Mouse (Mus musculus) limb, embryonic 11.5 days (tissue): ENCODE results near the gene Rgs3. TPM values are rescaled to one million over a fixed set of nuclear protein-coding genes. Genes with fewer than 3 reads are reported as not detected.

Experiments
- ATAC-seq: fragments of 200-750 bp; cut with Nextera tagmentation; 2 replicates; pipeline ENCODE4 v1.8.0; 2017; ENCODE audit warnings: low read depth; ENCODE audit not compliant: insufficient number of reproducible peaks, low FRiP score, low TSS enrichment
- DNase-seq: peaks from one replicate; pipeline ENCODE4 v3.0.0-alpha.2; 2015; ENCODE audit warnings: low spot score
- H3K27ac ChIP-seq: fragments of 300-500 bp; sonication (generic); replicated peaks from 2 replicates; pipeline ENCODE4 v1.5.1; 2014; ENCODE audit warnings: low read depth, mild to moderate bottlenecking, low read length
- H3K27me3 ChIP-seq: fragments of 300-500 bp; sonication (generic); 2 replicates; pipeline ENCODE4 v1.6.1; 2014; ENCODE audit warnings: mild to moderate bottlenecking, low read length, mixed read lengths; ENCODE audit not compliant: control insufficient read depth, insufficient read depth
- H3K36me3 ChIP-seq: fragments of 300-500 bp; sonication (generic); 2 replicates; pipeline ENCODE4 v1.6.1; 2014; ENCODE audit warnings: mild to moderate bottlenecking, low read length, moderate library complexity, mixed read lengths; ENCODE audit not compliant: control insufficient read depth, insufficient read depth
- H3K4me1 ChIP-seq: fragments of 300-500 bp; sonication (generic); 2 replicates; pipeline ENCODE4 v1.6.1; 2014; ENCODE audit warnings: low read length, mixed read lengths; ENCODE audit not compliant: control insufficient read depth, insufficient read depth
- H3K4me2 ChIP-seq: fragments of 300-500 bp; sonication (generic); 2 replicates; pipeline ENCODE4 v1.6.1; 2014; ENCODE audit warnings: low read depth, mild to moderate bottlenecking, moderate library complexity; ENCODE audit not compliant: severe bottlenecking
- H3K4me3 ChIP-seq: fragments of 300-500 bp; sonication (generic); 2 replicates; pipeline ENCODE4 v1.5.1; 2014; ENCODE audit warnings: low read depth, low read length
- H3K9ac ChIP-seq: fragments of 300-500 bp; sonication (generic); 2 replicates; pipeline ENCODE4 v1.6.1; 2014; ENCODE audit warnings: mild to moderate bottlenecking, low read length
- H3K9me3 ChIP-seq: fragments of 300-500 bp; sonication (generic); 2 replicates; pipeline ENCODE4 v1.6.1; 2016; ENCODE audit warnings: low read length; ENCODE audit not compliant: control insufficient read depth
- WGBS: fragments of 180-500 bp; shearing (Covaris S2); extraction: QIAGEN DNeasy Blood & Tissue Kit; methylation state at CpG from one replicate; pipeline ENCODE4 v1.1.7; 2014; 5-methylcytosine and 5-hydroxymethylcytosine counted together
- polyA plus RNA-seq: library from polyadenylated mRNA; unstranded; fragments of >200 nt; fragmentation: Nextera tagmentation; extraction: Ambion mirVana; gene quantifications from 2 replicates; pipeline ENCODE4 v1.2.1, GENCODE M21; 2014

Gene Rgs3
- polyA plus RNA-seq, 1 experiment from 2014 or later: 22.9 TPM

- Histone ChIP-seq H3K27ac (no peak overlapping the region), H3K9me3 (no peaks in the 10 kb centered on the region), H3K4me3 (no peak overlapping the region), H3K27me3 (no peaks in the 10 kb centered on the region), H3K9ac (no peak overlapping the region), H3K4me2 (no peak overlapping the region), H3K4me1 (peaks cover 8% of the 10 kb centered on the region), H3K36me3 (peaks cover 4% of the 10 kb centered on the region; the same call in 1 of the 2 replicates)
- ATAC-seq (no peak), DNase-seq (no peak)
- 76% methylated on average over 10 of the region's 10 CpGs for WGBS
Measured at GRCm38 (mm10) chr4:62517538-62518415, 41.9 kb upstream of the Rgs3 start.

- H3K9ac ChIP-seq: peak overlapping the region; percentile 64
- no peak overlapping the region for H3K27ac ChIP-seq
- peaks cover 8% of the 10 kb centered on the region for H3K4me1 ChIP-seq
- ATAC-seq: no peak
- H3K27me3 ChIP-seq: no peaks in the 10 kb centered on the region
- H3K4me2 ChIP-seq: peak overlapping the region; percentile 67
- no peak for DNase-seq
- WGBS: 46% methylated on average over 13 of the region's 13 CpGs
- peaks cover 2% of the 10 kb centered on the region; the same call in 1 of the 2 replicates for H3K36me3 ChIP-seq
- H3K4me3 ChIP-seq: peak overlapping the region; percentile 64
- no peaks in the 10 kb centered on the region for H3K9me3 ChIP-seq
Measured at GRCm38 (mm10) chr4:62518416-62519121, 41.1 kb upstream of the Rgs3 start.

- no peaks in the 10 kb centered on the region for H3K9me3 ChIP-seq
- peak overlapping the region; percentile 64 for H3K4me3 ChIP-seq
- no peak for DNase-seq
- peaks cover 2% of the 10 kb centered on the region; the same call in 1 of the 2 replicates for H3K36me3 ChIP-seq
- peaks cover 15% of the 10 kb centered on the region for H3K4me1 ChIP-seq
- H3K27me3 ChIP-seq: no peaks in the 10 kb centered on the region
- H3K9ac ChIP-seq: peak overlapping the region; percentile 64
- no peak; the same call in none of the 2 replicates for ATAC-seq
- 2% methylated on average over 26 of the region's 26 CpGs for WGBS
- H3K4me2 ChIP-seq: peak overlapping the region; percentile 67
- H3K27ac ChIP-seq: peak overlapping the region; percentile 60
Measured at GRCm38 (mm10) chr4:62519122-62519848, 40.4 kb upstream of the Rgs3 start.

- Histone ChIP-seq H3K27ac (peak within 1 kb of the TSS; percentile 60), H3K9me3 (no peaks in the 10 kb centered on the region), H3K4me2 (peak within 1 kb of the TSS; percentile 67), H3K27me3 (no peaks in the 10 kb centered on the region), H3K4me3 (peak within 1 kb of the TSS; percentile 64), H3K36me3 (peaks cover 2% of the 10 kb centered on the region; the same call in 1 of the 2 replicates), H3K9ac (peak within 1 kb of the TSS; percentile 64), H3K4me1 (peaks cover 17% of the 10 kb centered on the region)
- peak; percentile 85 for ATAC-seq
- DNase-seq: peak; percentile 87
- WGBS: under 1% methylated on average over 37 of the region's 37 CpGs
Measured at GRCm38 (mm10) chr4:62519849-62520233, 39.8 kb upstream of the Rgs3 start, which contains the start of gene Alad. Gene Alad (minus strand): TSS chr4:62519918.

- WGBS: 95% methylated on average over 2 of the region's 2 CpGs
- H3K9ac ChIP-seq: no peak overlapping the region
- H3K27me3 ChIP-seq: no peaks in the 10 kb centered on the region
- no peak for ATAC-seq
- H3K36me3 ChIP-seq: peaks cover 2% of the 10 kb centered on the region; the same call in 1 of the 2 replicates
- H3K9me3 ChIP-seq: no peaks in the 10 kb centered on the region
- H3K4me2 ChIP-seq: no peak overlapping the region
- no peak overlapping the region for H3K4me3 ChIP-seq
- H3K27ac ChIP-seq: no peak overlapping the region
- H3K4me1 ChIP-seq: peaks cover 17% of the 10 kb centered on the region
- no peak for DNase-seq
Measured at GRCm38 (mm10) chr4:62520892-62521400, 38.7 kb upstream of the Rgs3 start.

GRCm38 (mm10) chr4:62524651-62525488 is 34.8 kb upstream of the Rgs3 start, which contains the start of the genes Pole3 and 4933430I17Rik:
Gene Pole3 (minus strand): TSS chr4:62525068.
Gene 4933430I17Rik (plus strand): TSS chr4:62525369.
- H3K4me1 ChIP-seq: peaks cover 9% of the 10 kb centered on the region
- WGBS: under 1% methylated on average over 59 of the region's 59 CpGs
- ATAC-seq (peak; percentile 99), DNase-seq (peak; percentile 98)
- no peaks in the 10 kb centered on the region for H3K27me3 ChIP-seq
- peaks cover 2% of the 10 kb centered on the region; the same call in 1 of the 2 replicates for H3K36me3 ChIP-seq
- no peaks in the 10 kb centered on the region for H3K9me3 ChIP-seq
- H3K4me3 ChIP-seq: peak within 1 kb of the TSS; percentile 68
- peak within 1 kb of the TSS; percentile 89 for H3K9ac ChIP-seq
- H3K4me2 ChIP-seq: peak within 1 kb of the TSS; percentile 84
- peak within 1 kb of the TSS; percentile 80 for H3K27ac ChIP-seq

GRCm38 (mm10) chr4:62525489-62525811 is 34.2 kb upstream of the Rgs3 start:
- Histone ChIP-seq H3K4me2 (peak overlapping the region; percentile 8; the same call in 1 of the 2 replicates), H3K4me1 (peaks cover 9% of the 10 kb centered on the region), H3K36me3 (peaks cover 2% of the 10 kb centered on the region; the same call in 1 of the 2 replicates), H3K9ac (no peak overlapping the region; the same call in 1 of the 2 replicates), H3K27me3 (no peaks in the 10 kb centered on the region), H3K9me3 (no peaks in the 10 kb centered on the region), H3K27ac (no peak overlapping the region), H3K4me3 (peak overlapping the region; percentile 68)
- ATAC-seq (no peak), DNase-seq (no peak)
- 2% methylated on average over 10 of the region's 10 CpGs for WGBS
